Mouse (Mus musculus) CH12.LX (cell line): Measurements from ENCODE around the gene Zdhhc3. TPM values are rescaled to one million over a fixed set of nuclear protein-coding genes. Genes with fewer than 3 reads are reported as not detected.

ENCODE experiments used
- DNase-seq: peaks from one replicate; pipeline ENCODE4 v3.0.0-alpha.2; 2013; ENCODE audit errors: extremely low read depth
- H3K27ac ChIP-seq: 2 replicates; pipeline ENCODE4 v1.5.1; 2012; ENCODE audit warnings: low read depth, mild to moderate bottlenecking, control low read depth, moderate library complexity; ENCODE audit not compliant: insufficient read depth
- H3K27me3 ChIP-seq: replicated peaks from 2 replicates; pipeline ENCODE3; 2012; ENCODE audit warnings: inconsistent platforms
- H3K36me3 ChIP-seq, 2 experiments: replicated peaks in 1 of 2; 2 replicates each; pipeline versions ENCODE3 to v1.6.1; 2012; ENCODE audit warnings: inconsistent platforms in 1 of 2, low read length in 1 of 2, mild to moderate bottlenecking in 1 of 2, mixed read lengths in 1 of 2, moderate library complexity in 1 of 2; ENCODE audit not compliant: control insufficient read depth in 1 of 2, insufficient read depth in 1 of 2
- H3K4me1 ChIP-seq, 2 experiments: 2 replicates each; pipeline ENCODE4 v1.6.1; 2012; ENCODE audit warnings: inconsistent platforms in 1 of 2, moderate library complexity in 1 of 2; ENCODE audit not compliant: insufficient read depth in 2 of 2, control insufficient read depth in 1 of 2
- H3K4me2 ChIP-seq: 2 replicates; pipeline ENCODE4 v1.6.1; 2012; ENCODE audit warnings: low read depth, mild to moderate bottlenecking, control low read depth; ENCODE audit not compliant: poor library complexity, insufficient read depth, severe bottlenecking
- H3K4me3 ChIP-seq, 3 experiments: fragments of 150-350 bp in 1 of 3; sonication (generic) in 1 of 3; replicated peaks in 1 of 3; 2 replicates each; pipeline versions ENCODE3 to v1.5.1; 2011 to 2012; ENCODE audit warnings: low read depth in 2 of 3, low read length in 2 of 3, mild to moderate bottlenecking in 2 of 3, moderate library complexity in 2 of 3, control low read depth in 1 of 3, improper control_type of control experiment in 1 of 3, inconsistent platforms in 1 of 3, mixed read lengths in 1 of 3; ENCODE audit not compliant: poor library complexity in 1 of 3
- H3K79me2 ChIP-seq: replicated peaks from 2 replicates; pipeline ENCODE4 v1.6.1; 2012; ENCODE audit warnings: mild to moderate bottlenecking, moderate library complexity; ENCODE audit not compliant: control insufficient read depth, poor library complexity, insufficient read depth, severe bottlenecking; ENCODE audit errors: extremely low read depth
- H3K9ac ChIP-seq: 2 replicates; pipeline ENCODE4 v1.6.1; 2012; ENCODE audit warnings: low read depth, mild to moderate bottlenecking, control low read depth, moderate library complexity; ENCODE audit not compliant: insufficient read depth
- H3K9me3 ChIP-seq: replicated peaks from 2 replicates; pipeline ENCODE3; 2012; ENCODE audit warnings: low read length, inconsistent platforms, mixed read lengths
- CHD1 ChIP-seq: IDR thresholded peaks from 2 replicates; pipeline ENCODE4 v1.6.1; 2012; ENCODE audit warnings: low read depth, low read length, improper control_type of control experiment, inconsistent platforms
- CTCF ChIP-seq, 2 experiments: IDR thresholded peaks in 1 of 2; conservative IDR thresholded peaks in 1 of 2; 2 replicates each; pipeline ENCODE4 v1.5.1; 2011 to 2012; ENCODE audit warnings: low read depth in 2 of 2, low read length in 2 of 2, improper control_type of control experiment in 1 of 2, inconsistent platforms in 1 of 2, mild to moderate bottlenecking in 1 of 2, moderate library complexity in 1 of 2
- ETS1 ChIP-seq: conservative IDR thresholded peaks from 2 replicates; pipeline ENCODE4 v1.6.1; 2012; ENCODE audit warnings: low read depth, mild to moderate bottlenecking, inconsistent platforms, low read length, improper control_type of control experiment, moderate library complexity
- JUN ChIP-seq: IDR thresholded peaks from 2 replicates; pipeline ENCODE4 v1.6.1; 2011; ENCODE audit warnings: low read depth, mild to moderate bottlenecking, low read length, improper control_type of control experiment, moderate library complexity; ENCODE audit not compliant: insufficient read depth
- MAFK ChIP-seq: IDR thresholded peaks from 2 replicates; pipeline ENCODE4 v1.6.1; 2011; ENCODE audit warnings: low read length, improper control_type of control experiment; ENCODE audit not compliant: insufficient replicate concordance
- MYC ChIP-seq: IDR thresholded peaks from 2 replicates; pipeline ENCODE4 v1.6.1; 2011; ENCODE audit warnings: low read depth, mild to moderate bottlenecking, improper control_type of control experiment, low read length
- NELFE ChIP-seq: IDR thresholded peaks from 2 replicates; pipeline ENCODE4 v1.6.1; 2011; ENCODE audit warnings: low read depth, low read length, improper control_type of control experiment
- POLR2AphosphoS2 ChIP-seq: IDR thresholded peaks from 2 replicates; pipeline ENCODE4 v1.6.1; 2011; ENCODE audit warnings: low read depth, low read length, improper control_type of control experiment
- RAD21 ChIP-seq: IDR thresholded peaks from 2 replicates; pipeline ENCODE4 v1.6.1; 2011; ENCODE audit warnings: low read depth, mild to moderate bottlenecking, low read length, improper control_type of control experiment, moderate library complexity
- SMC3 ChIP-seq: IDR thresholded peaks from 2 replicates; pipeline ENCODE4 v1.6.1; 2011; ENCODE audit warnings: low read depth, low read length, improper control_type of control experiment
- ZC3H11A ChIP-seq: IDR thresholded peaks from 2 replicates; pipeline ENCODE4 v1.6.1; 2012; ENCODE audit warnings: low read depth, mild to moderate bottlenecking, inconsistent platforms, low read length, improper control_type of control experiment
- dilution Hi-C: fragments of 300-500 bp; cut with MboI; formaldehyde crosslinking; loops from 2 replicates; pipeline ENCODE4 v1.14.3; 2020; ENCODE audit warnings: low sequenced_read_pairs; ENCODE audit not compliant: extremely low pct_unique_long_range_greater_than_20kb, extremely low pct_ligation_motif_present
- in situ Hi-C: fragments of 300-500 bp; cut with MboI; formaldehyde crosslinking; loops from 3 replicates; pipeline ENCODE4 v1.14.3; 2019; ENCODE audit warnings: low sequenced_read_pairs, low pct_ligation_motif_present, low pct_unique_long_range_greater_than_20kb, mixed read lengths
- polyA plus RNA-seq: library from polyadenylated mRNA; unstranded; fragments of >175 nt; gene quantifications from 2 replicates; pipeline ENCODE4 v1.2.1, GENCODE M21; 2012; ENCODE audit warnings: low read depth; ENCODE audit not compliant: insufficient read length
- total RNA-seq, 2 experiments: library from RNA; depleted of rRNA; stranded (reverse); fragments of 300-350 nt in 1 of 2; fragments of >200 nt in 1 of 2; gene quantifications; 2 replicates each; pipeline ENCODE4 v1.2.3; 2012 to 2014

Gene Zdhhc3
- total and polyA plus RNA-seq, 3 experiments = 37.2 to 74.4 (median 62.6) TPM

GRCm38 (mm10) chr9:123124413-123124981 lies 11.5 kb upstream of the Zdhhc3 start:
- no peak for TF ChIP-seq ZC3H11A
- H3K36me3 ChIP-seq = peaks cover 69 to 95% of the 10 kb centered on the region in 2 experiments
- dilution Hi-C loops = no loop called here

GRCm38 (mm10) chr9:123123571-123124412 lies 10.8 kb upstream of the Zdhhc3 start:
- in situ Hi-C loops (no loop called here), dilution Hi-C loops (no loop called here)
- TF ChIP-seq RAD21 = peak; percentile 11
- TF ChIP-seq SMC3 = peak; percentile 48
- TF ChIP-seq CTCF (conservative IDR thresholded peaks at IDR 0.05 in 1 of 2, IDR thresholded peaks at IDR 0.05 in 1 of 2; ENCODE audit: low read depth in 2 of 2, low read length in 2 of 2) = peak; percentile 69 to 80; a peak in 3 of 4 replicates
- no peak for TF ChIP-seq POLR2AphosphoS2
- TF ChIP-seq JUN = no peak
- no peak for TF ChIP-seq MYC
- no peak for TF ChIP-seq MAFK
- TF ChIP-seq NELFE = no peak
- H3K36me3 ChIP-seq = peaks cover 69 to 95% of the 10 kb centered on the region in 2 experiments
- H3K27ac ChIP-seq = no peak overlapping the region
- no peak overlapping the region for H3K4me2 ChIP-seq
- H3K9ac ChIP-seq = no peak overlapping the region
- no peaks in the 10 kb centered on the region for H3K4me1 ChIP-seq
- no peaks in the 10 kb centered on the region for H3K9me3 ChIP-seq
- H3K4me3 ChIP-seq = no peak overlapping the region
- no peaks in the 10 kb centered on the region for H3K27me3 ChIP-seq
- peak; percentile 17 for DNase-seq
- peaks cover 4% of the 10 kb centered on the region; the same call in 1 of the 2 replicates for H3K79me2 ChIP-seq

More at GRCm38 (mm10) chr9:123124413-123124981, 11.5 kb upstream of the Zdhhc3 start:
- in situ Hi-C loops = no loop called here
- Histone ChIP-seq H3K4me3 (no peak overlapping the region), H3K4me1 (no peaks in the 10 kb centered on the region), H3K27me3 (no peaks in the 10 kb centered on the region), H3K27ac (no peak overlapping the region), H3K9me3 (no peaks in the 10 kb centered on the region), H3K9ac (no peak overlapping the region), H3K79me2 (peaks cover 4% of the 10 kb centered on the region; the same call in 1 of the 2 replicates), H3K4me2 (no peak overlapping the region)
- DNase-seq = no peak

- dilution Hi-C loops = no loop called here
These were observed 10.0 kb upstream of the Zdhhc3 start for GRCm38 (mm10) chr9:123123017-123123416.

More at GRCm38 (mm10) chr9:123123017-123123416, 10.0 kb upstream of the Zdhhc3 start:
- H3K4me1 ChIP-seq = no peaks in the 10 kb centered on the region; a peak in 1 of 4 replicates
- DNase-seq = no peak
- H3K27ac ChIP-seq = no peak overlapping the region
- no peak overlapping the region for H3K4me2 ChIP-seq
- peaks cover 69 to 95% of the 10 kb centered on the region in 2 experiments for H3K36me3 ChIP-seq
- TF ChIP-seq ETS1 (no peak), CHD1 (no peak)
- H3K9me3 ChIP-seq = no peaks in the 10 kb centered on the region
- H3K4me3 ChIP-seq = no peak overlapping the region
- no peak overlapping the region for H3K9ac ChIP-seq
- H3K79me2 ChIP-seq = peaks cover 4% of the 10 kb centered on the region
- H3K27me3 ChIP-seq = no peaks in the 10 kb centered on the region
- in situ Hi-C loops = no loop called here
